23 mouse cellular contexts compared by ENCODE assay signal in genomic region chr4:135056371-135056770, GRCm38 (mm10).
"Had no signal": no experiment of that assay in that cellular context is flagged by ENCODE, and none has a peak within 500 bp of the region (broad histone marks: within the 10 kb centered on the region; RNA-seq: fewer than 3 reads in every experiment).

No protein-coding gene starts in this region.

- H3K9me3 ChIP-seq: heart, embryonic 10.5 days; intestine, embryonic 15.5 days; limb, embryonic 10.5 days had no signal

- DNase-seq: heart, adult 18-20 months; heart, postnatal 10 days; heart, postnatal 4 days; kidney, adult 18-20 months; kidney, adult 8-10 months; kidney, postnatal 10 days; kidney, postnatal 25 days; kidney, postnatal 4 days; liver had no signal

- H3K4me1 ChIP-seq: hindbrain, embryonic 12.5 days had no signal

- H3K27ac ChIP-seq: heart, embryonic 10.5 days; hindbrain, embryonic 10.5 days; hindbrain, embryonic 12.5 days; hindbrain, embryonic 14.5 days; intestine, embryonic 15.5 days; layer of hippocampus, adult 2 months; left cerebral cortex, adult 2 months; limb, embryonic 10.5 days; limb, embryonic 12.5 days had no signal

- H3K4me3 ChIP-seq: heart, embryonic 10.5 days; heart, embryonic 12.5 days; hindbrain, embryonic 10.5 days; hindbrain, embryonic 12.5 days; intestine, embryonic 15.5 days; layer of hippocampus, adult 2 months; left cerebral cortex, adult 2 months; limb, embryonic 10.5 days; limb, embryonic 12.5 days had no signal

- ATAC-seq: forebrain, embryonic 16.5 days; hindbrain, embryonic 16.5 days; inflammation-experienced regulatory T-cells, adult 6 months; intestine, embryonic 15.5 days; intestine, postnatal 0 days had no signal

- H3K27me3 ChIP-seq: hindbrain, embryonic 12.5 days; intestine, embryonic 15.5 days had no signal

- H3K36me3 ChIP-seq: heart, embryonic 10.5 days; heart, embryonic 12.5 days; hindbrain, embryonic 10.5 days; hindbrain, embryonic 12.5 days; intestine, embryonic 15.5 days; limb, embryonic 10.5 days; limb, embryonic 12.5 days had no signal
